Mouse (Mus musculus) cerebellum, postnatal 10 days (tissue): ENCODE data around the gene Olfr155.

ENCODE experiments used
- DNase-seq, 2 experiments: peaks; one replicate each; pipeline ENCODE4 v3.0.0; 2021; ENCODE audit warnings: mixed read lengths in 2 of 2

The Olfr155 gene

DNA sequence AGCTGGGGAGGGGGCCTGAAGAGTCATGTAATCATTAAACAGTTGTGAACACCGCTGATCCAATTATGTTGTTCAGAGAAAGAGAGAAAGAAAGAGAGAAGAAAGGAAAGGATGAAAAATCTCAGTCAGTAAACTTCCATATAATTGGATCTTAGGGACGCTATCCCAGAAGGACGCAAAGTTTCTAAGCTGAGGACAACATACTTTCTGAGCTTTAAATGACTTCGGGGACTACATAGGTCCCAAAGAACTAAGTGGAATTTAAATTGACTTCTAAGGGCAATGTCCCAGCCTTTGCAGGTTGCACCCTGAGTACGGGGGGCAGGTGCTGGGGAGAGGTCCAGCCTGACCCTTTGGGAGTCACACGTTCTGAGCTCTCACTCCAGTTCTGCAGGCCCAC lies at the start of gene Olfr155:
Gene Olfr155, plus strand, starts transcription at position 301 of the 400 bp plus-strand sequence.
- no peak for DNase-seq

GRCm38 (mm10) chr4:43822896-43823550 lies 28.3 kb upstream of the Olfr155 start:
- no peak for DNase-seq

GRCm38 (mm10) chr4:43823845-43824337 lies 27.5 kb upstream of the Olfr155 start, which contains the start of gene Olfr156:
Olfr156 (minus strand) TSS chr4:43823895.
- DNase-seq = peak; percentile 10 to 16

DNA sequence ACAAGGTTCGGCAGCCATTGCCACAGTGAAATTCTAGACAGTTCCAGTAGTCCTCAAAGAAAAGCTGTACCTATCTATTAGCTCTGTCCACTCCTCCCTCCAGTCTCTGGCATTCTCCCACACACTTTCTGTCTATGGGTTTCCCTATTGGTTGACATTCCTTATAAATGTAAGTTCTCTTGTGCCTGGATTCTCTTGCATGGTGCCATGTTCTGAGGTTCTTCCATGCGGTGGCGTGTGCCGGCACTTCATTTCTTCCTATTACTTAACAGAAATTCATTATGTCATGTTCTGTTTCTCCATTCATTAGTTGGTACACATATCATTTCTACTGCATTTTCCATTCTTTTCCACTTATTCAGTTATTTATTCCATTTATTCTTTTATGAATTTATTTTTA lies 22.6 kb upstream of the Olfr155 start:
- DNase-seq = no peak

GRCm38 (mm10) chr4:43832031-43832430 lies 19.3 kb upstream of the Olfr155 start:
- DNase-seq = peak in 1 of 2 experiments; percentile 10

DNA sequence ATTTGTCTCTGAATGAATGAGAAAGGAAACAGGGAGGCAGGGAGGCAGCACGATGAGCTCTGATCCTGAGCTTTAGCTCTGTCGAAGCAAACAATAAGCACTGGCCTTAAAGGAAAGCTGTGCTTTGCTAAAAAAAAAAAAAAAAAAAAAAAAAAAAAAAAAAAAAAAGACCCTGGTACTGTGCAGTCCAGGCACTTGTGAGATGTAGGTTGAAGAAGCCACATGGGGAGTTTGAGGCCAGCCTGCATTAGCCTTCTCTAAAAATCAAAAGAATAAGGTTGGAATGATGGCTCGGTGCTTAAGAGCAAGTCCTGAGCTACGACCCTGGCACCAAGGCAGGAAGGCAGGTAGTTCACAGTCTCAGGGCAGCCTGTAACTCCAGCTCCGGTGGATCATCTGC lies 17.6 kb upstream of the Olfr155 start:
- DNase-seq = no peak

GRCm38 (mm10) chr4:43834749-43835148 lies 16.6 kb upstream of the Olfr155 start:
- no peak for DNase-seq

- no peak for DNase-seq
Measured at GRCm38 (mm10) chr4:43838326-43838725, 13.0 kb upstream of the Olfr155 start.

DNA sequence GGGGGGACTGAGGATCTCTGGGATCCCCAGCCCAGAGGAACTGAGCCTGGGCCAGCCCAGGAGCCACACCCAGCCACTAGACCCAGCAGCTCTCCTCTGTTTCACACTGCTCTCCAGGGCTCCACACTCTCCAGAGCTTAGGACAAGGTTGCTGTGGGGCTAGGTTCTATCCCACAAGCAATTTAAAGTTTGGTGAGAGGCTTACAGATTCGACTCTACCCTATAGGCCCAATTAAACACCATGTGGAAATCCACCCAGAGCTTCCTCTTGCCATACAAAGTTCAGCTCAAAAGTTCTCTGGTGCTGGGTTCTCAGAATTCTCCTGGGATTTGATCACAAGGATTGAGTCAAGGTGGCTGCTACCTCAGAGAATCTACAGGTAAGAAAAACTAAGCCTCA lies 11.3 kb upstream of the Olfr155 start, which contains the start of gene Olfr157:
Gene Olfr157, minus strand, starts transcription at position 101 of the 400 bp plus-strand sequence.
- DNase-seq = no peak

DNA sequence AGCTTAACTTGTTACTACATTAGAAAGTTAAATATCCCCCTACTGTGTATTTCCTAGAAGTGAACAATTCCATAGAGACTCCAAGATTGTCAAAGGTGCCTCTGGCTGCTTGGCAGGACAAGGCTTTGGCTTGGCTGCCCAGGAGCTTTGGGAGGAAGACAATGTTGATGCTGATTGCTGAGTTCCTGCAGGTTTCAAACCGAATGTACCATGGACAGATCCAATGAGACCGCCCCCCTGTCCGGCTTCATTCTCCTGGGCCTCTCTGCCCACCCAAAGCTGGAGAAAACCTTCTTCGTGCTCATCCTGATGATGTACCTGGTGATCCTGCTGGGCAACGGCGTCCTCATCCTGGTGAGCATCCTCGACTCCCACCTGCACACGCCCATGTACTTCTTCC lies 2.7 kb downstream of the Olfr155 start:
- no peak for DNase-seq

GRCm38 (mm10) chr4:43859886-43860285 lies 8.5 kb downstream of the Olfr155 start:
- DNase-seq = no peak

- DNase-seq = peak; percentile 83 to 87
Measured at GRCm38 (mm10) chr4:43860744-43861519, 9.6 kb downstream of the Olfr155 start.

DNA sequence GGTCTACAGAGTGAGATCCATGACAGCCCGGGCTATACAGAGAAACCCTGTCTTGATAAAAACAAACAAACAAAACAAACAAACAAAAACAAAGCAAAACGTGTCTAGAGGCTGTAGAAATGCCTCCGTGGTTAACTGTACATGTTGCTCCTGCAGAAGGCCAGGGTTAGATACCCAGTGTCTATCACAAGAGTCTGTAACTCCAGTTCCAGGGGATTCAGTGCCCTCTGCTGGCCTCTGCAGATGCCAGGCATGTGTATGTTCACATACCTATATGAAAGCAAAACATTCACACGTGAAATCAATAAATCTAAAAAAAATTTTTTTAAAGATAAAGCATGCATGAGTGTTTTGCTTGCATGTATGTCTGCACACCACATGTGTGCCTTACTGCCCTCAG lies 11.9 kb downstream of the Olfr155 start:
- no peak for DNase-seq

GRCm38 (mm10) chr4:43869821-43870220 lies 18.5 kb downstream of the Olfr155 start:
- no peak for DNase-seq

- no peak for DNase-seq
Measured at GRCm38 (mm10) chr4:43874501-43874900, 23.1 kb downstream of the Olfr155 start.

DNA sequence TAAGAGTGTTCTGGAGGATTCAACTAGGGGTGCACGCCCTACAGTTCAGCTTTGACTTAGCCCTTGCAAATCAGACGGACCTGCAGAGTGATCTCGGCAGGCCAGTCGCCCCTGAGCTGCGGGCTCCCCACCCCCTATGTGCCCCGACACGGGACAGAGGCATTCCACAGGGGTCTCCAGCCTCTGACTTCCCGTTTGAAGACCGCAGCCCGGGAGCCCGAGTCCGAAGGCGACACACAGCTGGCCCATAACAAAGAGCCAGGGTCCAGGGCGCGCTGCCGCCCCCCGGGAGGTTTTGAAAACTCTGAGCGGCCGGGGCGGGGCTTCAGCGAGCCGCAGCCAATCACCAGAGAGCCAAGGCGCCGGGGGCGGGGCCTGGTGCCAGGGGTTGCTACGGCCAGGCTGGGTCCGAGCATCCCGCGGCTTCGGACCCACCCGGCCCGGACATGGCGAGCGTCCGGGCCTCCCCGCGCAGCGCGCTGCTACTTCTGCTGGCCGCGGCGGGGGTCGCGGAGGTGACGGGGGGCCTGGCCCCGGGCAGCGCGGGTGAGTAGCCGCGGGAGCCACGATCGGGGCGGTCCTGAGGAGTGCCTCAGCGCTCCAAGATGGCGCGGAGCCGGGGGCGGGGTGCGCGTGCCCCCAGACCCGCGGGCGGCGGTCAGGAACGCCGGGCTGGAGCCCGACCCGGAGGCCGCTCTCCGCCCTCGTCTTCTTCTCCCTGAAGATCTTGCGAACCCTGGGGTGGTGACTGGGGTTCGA lies 24.0 kb downstream of the Olfr155 start, which contains the start of gene Reck:
Gene Reck, plus strand, starts transcription at position 371 of the 759 bp plus-strand sequence.
- DNase-seq = peak; percentile 95 to 96

DNA sequence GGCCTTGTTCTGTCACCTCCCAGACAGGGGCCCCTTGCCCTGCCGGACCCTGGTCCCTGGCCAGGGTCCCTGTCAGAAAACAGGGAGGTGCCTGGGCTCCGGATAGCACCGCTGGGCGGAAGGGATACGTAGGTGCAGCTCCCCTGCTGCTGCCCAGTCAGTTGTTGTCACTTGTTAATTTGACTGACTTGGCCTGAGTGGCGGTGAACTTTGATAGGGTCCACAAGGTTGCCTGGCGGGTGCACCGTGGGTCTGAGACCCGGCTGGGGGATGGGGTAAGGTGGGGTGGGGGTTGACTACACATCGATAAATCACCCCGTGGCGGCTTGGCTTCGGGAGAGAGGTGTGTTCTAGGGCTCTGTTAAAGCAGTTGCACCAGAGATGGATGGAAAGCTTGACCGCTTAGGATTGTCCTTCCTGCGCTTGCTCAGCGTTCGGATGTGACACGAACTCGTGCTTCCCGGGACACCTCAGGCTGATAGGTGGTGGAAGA lies 24.6 kb downstream of the Olfr155 start:
- peak in 1 of 2 experiments; percentile 47 for DNase-seq

DNA sequence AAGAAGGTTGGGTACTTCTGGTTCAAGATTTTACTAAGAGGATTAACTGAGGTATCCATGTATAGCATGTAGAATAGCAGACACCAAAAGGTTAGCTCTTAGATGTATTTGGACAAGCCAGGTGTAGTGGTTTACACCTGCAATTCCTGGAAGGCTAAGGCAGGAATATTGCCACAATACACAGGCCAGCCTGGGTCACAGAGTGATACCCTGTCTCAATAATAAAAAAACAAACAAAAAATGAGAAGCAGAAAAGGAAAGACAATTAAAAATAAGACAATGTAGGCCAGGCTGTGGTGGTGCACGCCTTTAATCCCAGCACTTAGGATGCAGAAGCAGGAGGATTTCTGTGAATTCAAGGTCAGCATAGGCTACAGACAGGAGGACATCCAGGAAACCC lies 25.9 kb downstream of the Olfr155 start:
- no peak for DNase-seq

DNA sequence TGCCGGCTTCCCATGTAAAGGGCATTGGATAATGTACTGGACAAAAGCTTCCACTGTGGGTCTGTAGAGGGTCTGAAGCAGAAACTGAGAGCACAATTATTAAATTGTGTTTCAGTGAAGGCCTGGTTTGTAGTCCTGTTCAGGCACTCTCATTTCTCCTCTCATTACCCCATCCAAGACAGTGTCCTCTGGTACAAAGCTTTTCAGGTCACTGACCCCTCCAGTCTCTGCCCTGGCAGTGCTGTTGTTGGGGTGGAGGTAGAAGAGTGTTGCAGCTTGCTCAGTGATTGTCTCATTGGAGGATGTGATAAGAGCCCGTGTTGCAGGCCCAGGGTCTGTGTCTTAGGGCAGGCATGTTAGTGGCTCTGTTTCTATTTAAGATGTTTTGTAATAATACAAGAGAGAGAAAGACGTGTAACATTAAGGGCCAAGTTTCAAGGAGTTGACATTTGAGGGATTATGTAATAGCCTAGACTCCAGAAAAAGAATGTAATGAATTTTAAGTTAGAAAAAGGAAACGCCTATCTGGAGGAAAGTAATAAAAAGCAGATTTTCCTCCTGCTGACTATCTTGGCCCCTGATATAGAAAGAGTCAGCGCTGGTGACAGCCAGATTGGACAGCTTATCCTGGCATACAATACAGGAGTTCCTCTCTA lies 26.9 kb downstream of the Olfr155 start:
- DNase-seq = no peak

DNA sequence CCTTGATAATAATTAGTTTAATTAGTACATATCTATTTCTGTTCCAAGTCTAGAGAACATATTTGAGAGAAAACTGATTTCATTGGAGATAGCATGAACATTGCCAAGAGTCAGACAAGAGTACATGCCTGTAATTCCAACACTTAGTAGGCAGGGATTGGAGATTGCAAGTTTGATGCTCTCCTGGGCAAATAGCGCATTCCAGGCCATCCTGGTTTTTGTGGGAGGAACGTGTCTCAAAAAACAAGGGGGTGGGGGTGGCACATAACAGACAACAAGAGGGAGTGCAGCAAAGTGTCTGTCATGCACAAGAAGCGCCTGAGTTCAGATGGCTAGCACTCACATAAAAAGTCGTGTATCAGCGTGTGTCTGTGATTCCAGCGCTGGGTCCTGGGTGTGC lies 28.2 kb downstream of the Olfr155 start:
- DNase-seq = no peak

GRCm38 (mm10) chr4:43884196-43884595 lies 32.8 kb downstream of the Olfr155 start:
- no peak for DNase-seq

DNA sequence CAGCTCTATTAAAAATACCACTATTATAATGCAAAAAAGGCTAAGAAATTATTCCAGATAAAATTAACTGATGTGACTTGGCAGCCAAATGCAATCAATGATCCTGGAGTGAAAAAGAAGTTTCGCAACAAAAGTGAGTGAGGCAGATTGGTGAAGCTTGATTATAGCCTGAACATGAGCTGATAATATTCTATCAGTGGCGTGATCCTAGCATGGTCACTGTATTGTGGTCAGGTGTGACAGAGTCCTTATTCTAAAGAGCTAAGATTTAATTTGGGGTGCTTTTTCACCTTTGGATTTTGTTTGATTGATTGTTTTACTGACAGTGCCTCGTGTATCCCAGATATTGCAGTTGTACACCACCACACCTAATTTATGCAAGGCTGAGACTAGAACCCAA lies 39.9 kb downstream of the Olfr155 start:
- no peak for DNase-seq
